Mouse (Mus musculus) liver, embryonic 11.5 days (tissue): ENCODE data around the gene Gm13306. TPM values are rescaled to one million over a fixed set of nuclear protein-coding genes. Genes with fewer than 3 reads are reported as not detected.
"Not testable (repeated sequence)": the region's sequence is repeated elsewhere in the genome, so short reads cannot be mapped to it uniquely, and the experiment has no call there.

Source experiments
- ATAC-seq: fragments of 200-750 bp; cut with Nextera tagmentation; replicated peaks from 2 replicates; pipeline ENCODE4 v1.8.0; 2017; ENCODE audit warnings: moderate number of reproducible peaks, mild to moderate bottlenecking, moderate TSS enrichment, moderate library complexity; ENCODE audit not compliant: low FRiP score
- DNase-seq: peaks from one replicate; pipeline ENCODE4 v3.0.0-alpha.2; 2017; ENCODE audit warnings: low spot score
- H3K27ac ChIP-seq: fragments of 300-500 bp; sonication (generic); 2 replicates; pipeline ENCODE4 v1.5.1; 2014; ENCODE audit warnings: mild to moderate bottlenecking, low read depth, low read length, control low read depth
- H3K27me3 ChIP-seq: fragments of 300-500 bp; sonication (generic); replicated peaks from 2 replicates; pipeline ENCODE4 v1.6.1; 2014; ENCODE audit warnings: low read length, mixed read lengths; ENCODE audit not compliant: control insufficient read depth, insufficient read depth
- H3K36me3 ChIP-seq: fragments of 300-500 bp; sonication (generic); 2 replicates; pipeline ENCODE4 v1.6.1; 2014; ENCODE audit warnings: mild to moderate bottlenecking, low read length, moderate library complexity, mixed read lengths; ENCODE audit not compliant: control insufficient read depth, insufficient read depth
- H3K4me1 ChIP-seq: fragments of 300-500 bp; sonication (generic); replicated peaks from 2 replicates; pipeline ENCODE4 v1.6.1; 2014; ENCODE audit warnings: low read length, mixed read lengths; ENCODE audit not compliant: control insufficient read depth, insufficient read depth
- H3K4me2 ChIP-seq: fragments of 300-500 bp; sonication (generic); 2 replicates; pipeline ENCODE4 v1.6.1; 2014; ENCODE audit warnings: mild to moderate bottlenecking, control low read depth, moderate library complexity
- H3K4me3 ChIP-seq: fragments of 300-500 bp; sonication (generic); 2 replicates; pipeline ENCODE4 v1.5.1; 2014; ENCODE audit warnings: low read depth, low read length, control low read depth
- H3K9ac ChIP-seq: fragments of 300-500 bp; sonication (generic); 2 replicates; pipeline ENCODE4 v1.6.1; 2014; ENCODE audit warnings: low read depth, low read length, control low read depth
- H3K9me3 ChIP-seq: fragments of 300-500 bp; sonication (generic); 2 replicates; pipeline ENCODE4 v1.6.1; 2016; ENCODE audit warnings: low read length, inconsistent platforms, mixed read lengths; ENCODE audit not compliant: control insufficient read depth
- WGBS: fragments of 180-500 bp; shearing (Covaris S2); extraction: QIAGEN DNeasy Blood & Tissue Kit; methylation state at CpG from one replicate; pipeline ENCODE4 v1.1.7; 2014; 5-methylcytosine and 5-hydroxymethylcytosine counted together
- polyA plus RNA-seq: library from polyadenylated mRNA; unstranded; fragments of >200 nt; fragmentation: Nextera tagmentation; extraction: Ambion mirVana; gene quantifications from 2 replicates; pipeline ENCODE4 v1.2.1, GENCODE M21; 2014

The Gm13306 gene
- polyA plus RNA-seq = not detected in 2 replicates

DNA sequence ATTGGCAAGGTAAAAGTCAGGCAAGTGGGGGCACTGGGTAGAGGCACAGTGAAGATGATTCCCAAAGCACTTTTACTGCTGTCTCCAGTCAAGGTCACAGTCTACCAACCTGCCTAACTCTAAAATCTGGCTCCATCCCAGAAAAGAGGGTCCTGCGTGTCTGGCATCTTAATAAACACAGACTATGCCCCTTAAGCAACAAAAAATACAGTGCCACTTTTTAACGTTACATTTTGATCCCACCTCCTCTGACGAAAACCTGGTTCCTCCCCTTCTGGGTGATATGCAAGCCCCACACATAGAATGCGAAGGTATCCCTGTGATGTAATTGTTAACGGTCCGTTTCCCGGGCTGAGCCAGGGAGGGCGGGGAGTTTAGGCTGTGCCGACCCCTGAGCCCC is at the start of gene Gm13306:
Gene Gm13306, plus strand, starts transcription at position 301 of the 400 bp plus-strand sequence.
- not testable (repeated sequence) for ATAC-seq, H3K27ac ChIP-seq, H3K27me3 ChIP-seq, DNase-seq, H3K4me3 ChIP-seq, H3K4me2 ChIP-seq, H3K4me1 ChIP-seq, H3K9me3 ChIP-seq, H3K36me3 ChIP-seq, H3K9ac ChIP-seq
- WGBS = no CpG with 5 or more reads among the region's 9 CpGs

- H3K9me3 ChIP-seq, H3K27ac ChIP-seq, ATAC-seq, H3K4me1 ChIP-seq, H3K4me2 ChIP-seq, DNase-seq, H3K4me3 ChIP-seq, H3K36me3 ChIP-seq, H3K27me3 ChIP-seq, H3K9ac ChIP-seq: not testable (repeated sequence)
- no CpG with 5 or more reads among the region's 5 CpGs for WGBS
Measured at GRCm38 (mm10) chr4:42114517-42114916, 38.7 kb upstream of the Gm13306 start, which contains the start of gene Gm13304. TSS of gene Gm13304 (plus strand) at chr4:42114817.

GRCm38 (mm10) chr4:42168503-42168902 is 15.3 kb downstream of the Gm13306 start, which contains the start of gene Gm13305:
TSS of gene Gm13305 (minus strand) at chr4:42168603.
- ATAC-seq, H3K36me3 ChIP-seq: not testable (repeated sequence)

DNA sequence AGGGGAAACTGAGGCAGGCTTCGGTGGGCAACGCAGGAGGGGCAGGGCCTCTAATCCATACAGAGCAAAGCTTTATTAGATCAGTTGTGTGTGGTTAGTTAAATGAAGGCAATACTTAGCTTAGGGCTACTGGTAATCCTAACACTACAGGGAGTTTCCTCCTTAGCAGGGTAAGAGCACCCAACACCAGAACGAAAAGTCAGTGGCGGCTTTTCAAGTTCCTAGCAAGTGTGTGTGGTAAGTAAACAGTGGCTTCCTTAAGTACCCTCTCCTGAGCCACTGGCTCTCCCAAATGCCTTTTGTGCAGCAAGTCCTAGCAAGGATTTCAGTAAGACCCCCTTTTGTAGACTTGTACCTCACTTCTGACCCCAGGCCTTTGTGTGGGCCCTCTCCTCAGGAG is 25.0 kb downstream of the Gm13306 start:
- not testable (repeated sequence) for H3K4me2 ChIP-seq, DNase-seq, ATAC-seq, H3K9ac ChIP-seq, H3K4me3 ChIP-seq, H3K4me1 ChIP-seq, H3K9me3 ChIP-seq, H3K27me3 ChIP-seq, H3K36me3 ChIP-seq, H3K27ac ChIP-seq
- WGBS = no CpG with 5 or more reads among the region's 4 CpGs

More at GRCm38 (mm10) chr4:42168503-42168902, 15.3 kb downstream of the Gm13306 start, which contains the start of gene Gm13305:
- H3K9me3 ChIP-seq, H3K4me3 ChIP-seq, H3K27me3 ChIP-seq, H3K4me2 ChIP-seq, H3K4me1 ChIP-seq, DNase-seq, H3K27ac ChIP-seq, H3K9ac ChIP-seq: not testable (repeated sequence)
- no CpG with 5 or more reads among the region's 7 CpGs for WGBS

GRCm38 (mm10) chr4:42183234-42184197 is 30.3 kb downstream of the Gm13306 start:
- DNase-seq, H3K36me3 ChIP-seq, H3K9ac ChIP-seq, ATAC-seq, H3K27me3 ChIP-seq, H3K4me3 ChIP-seq, H3K27ac ChIP-seq, H3K4me1 ChIP-seq, H3K9me3 ChIP-seq, H3K4me2 ChIP-seq: not testable (repeated sequence)
- no CpG with 5 or more reads among the region's 31 CpGs for WGBS

DNA sequence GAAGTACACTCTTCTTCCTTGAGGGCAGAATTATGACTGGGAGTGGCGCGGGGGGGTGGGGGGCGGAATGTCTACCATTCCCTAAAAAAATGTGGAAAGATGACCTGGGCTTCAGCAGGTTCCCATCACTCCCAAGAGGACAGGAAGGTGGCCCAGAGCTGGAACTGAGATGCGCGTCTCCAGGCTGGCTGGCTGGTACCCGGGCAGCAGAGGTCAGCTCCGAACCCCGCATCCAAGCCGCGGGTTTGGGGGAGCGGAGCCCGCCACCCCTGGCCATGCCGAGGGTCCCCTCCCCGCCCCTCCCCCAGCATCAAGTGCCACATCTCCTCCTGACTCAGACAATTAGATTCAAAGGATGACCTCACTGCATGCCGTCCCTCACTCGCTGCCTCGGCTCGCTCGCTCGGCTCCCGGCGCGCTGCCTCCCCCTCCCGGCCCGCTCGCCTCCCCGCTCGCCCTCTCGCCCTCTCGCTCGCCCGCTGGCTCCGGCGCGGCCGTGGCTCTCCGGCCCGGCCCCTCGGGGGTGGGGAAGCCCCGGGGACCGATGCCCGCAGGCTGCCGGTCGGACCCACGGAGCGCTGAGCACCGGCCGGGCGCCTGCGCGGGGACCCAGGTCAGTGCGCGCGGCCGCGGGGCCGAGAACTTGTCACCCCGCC is 31.2 kb downstream of the Gm13306 start:
- not testable (repeated sequence) for ATAC-seq, H3K36me3 ChIP-seq, H3K27me3 ChIP-seq, DNase-seq, H3K9ac ChIP-seq, H3K4me2 ChIP-seq, H3K4me3 ChIP-seq, H3K9me3 ChIP-seq, H3K4me1 ChIP-seq, H3K27ac ChIP-seq
- no CpG with 5 or more reads among the region's 58 CpGs for whole genome bisulfite sequencing

GRCm38 (mm10) chr4:42184980-42185372 is 31.7 kb downstream of the Gm13306 start:
- not testable (repeated sequence) for ATAC-seq, H3K4me2 ChIP-seq, H3K36me3 ChIP-seq, H3K9ac ChIP-seq, DNase-seq, H3K27ac ChIP-seq, H3K4me3 ChIP-seq, H3K9me3 ChIP-seq, H3K4me1 ChIP-seq, H3K27me3 ChIP-seq
- WGBS = no CpG with 5 or more reads among the region's 25 CpGs
